Mouse (Mus musculus) right cerebral cortex, postnatal 36 days (tissue): ENCODE measurements at regions not wholly inside any gene's neighbourhood (a gene's known extent, or its start where the extent isn't known, plus 50 kb on each side); places are given as distances from the start of the nearest gene placed in this dataset.

Experiments used
- DNase-seq, 2 experiments: peaks; one replicate each; pipeline ENCODE4 v3.0.0; 2022; ENCODE audit warnings: low spot score in 2 of 2, mixed read lengths in 1 of 2

- DNase-seq: no peak
Observed at GRCm38 (mm10) chr9:84408260-84409203, 483.6 kb downstream of the Bckdhb start.
